Mouse (Mus musculus) lung, postnatal 25 days (tissue): ENCODE results near the gene Rit1.
"Not testable (repeated sequence)": the region's sequence is repeated elsewhere in the genome, so short reads cannot be mapped to it uniquely, and the experiment has no call there.

Experiments
- DNase-seq: peaks from one replicate; pipeline ENCODE4 v3.0.0; 2022; ENCODE audit warnings: low spot score

Rit1 gene

GRCm38 (mm10) chr3:88716399-88717197 lies at the start of gene Rit1:
Gene Rit1, plus strand, starts transcription at chr3:88716838.
- peak; percentile 82 for DNase-seq

GRCm38 (mm10) chr3:88677399-88677798 lies 39.2 kb upstream of the Rit1 start:
- DNase-seq: peak; percentile 86

- DNase-seq: no peak
Observed at GRCm38 (mm10) chr3:88683814-88684213, 32.8 kb upstream of the Rit1 start.

- DNase-seq: no peak
Observed at GRCm38 (mm10) chr3:88684236-88684979, 32.2 kb upstream of the Rit1 start.

GRCm38 (mm10) chr3:88684980-88685941 lies 31.4 kb upstream of the Rit1 start, which contains the start of gene Khdc4:
Gene Khdc4, plus strand, starts transcription at chr3:88685803.
- peak; percentile 99 for DNase-seq

- peak; percentile 29 for DNase-seq
Observed at GRCm38 (mm10) chr3:88685958-88686451, 30.6 kb upstream of the Rit1 start.

- no peak for DNase-seq
Observed at GRCm38 (mm10) chr3:88686734-88687611, 29.7 kb upstream of the Rit1 start.

- DNase-seq: no peak
Observed at GRCm38 (mm10) chr3:88689079-88689478, 27.6 kb upstream of the Rit1 start.

GRCm38 (mm10) chr3:88695545-88695944 lies 21.1 kb upstream of the Rit1 start:
- no peak for DNase-seq

GRCm38 (mm10) chr3:88698051-88698450 lies 18.6 kb upstream of the Rit1 start:
- no peak for DNase-seq

GRCm38 (mm10) chr3:88698834-88699233 lies 17.8 kb upstream of the Rit1 start:
- DNase-seq: no peak

- DNase-seq: no peak
Observed at GRCm38 (mm10) chr3:88700247-88700646, 16.4 kb upstream of the Rit1 start.

- DNase-seq: no peak
Observed at GRCm38 (mm10) chr3:88701222-88701621, 15.4 kb upstream of the Rit1 start.

- no peak for DNase-seq
Observed at GRCm38 (mm10) chr3:88713709-88714108, 2.9 kb upstream of the Rit1 start.

GRCm38 (mm10) chr3:88714725-88715124 lies 1.9 kb upstream of the Rit1 start:
- no peak for DNase-seq

GRCm38 (mm10) chr3:88715716-88716115 lies 922 bp upstream of the Rit1 start:
- DNase-seq: not testable (repeated sequence)

GRCm38 (mm10) chr3:88717198-88717798 lies 660 bp downstream of the Rit1 start:
- DNase-seq: peak; percentile 25

GRCm38 (mm10) chr3:88717831-88718230 lies 1.2 kb downstream of the Rit1 start:
- peak; percentile 22 for DNase-seq

- peak; percentile 73 for DNase-seq
Observed at GRCm38 (mm10) chr3:88719098-88719497, 2.5 kb downstream of the Rit1 start.

- no peak for DNase-seq
Observed at GRCm38 (mm10) chr3:88736556-88736955, 19.9 kb downstream of the Rit1 start.
